Mouse (Mus musculus): ENCODE measurements around the gene Sox10.

DNA sequence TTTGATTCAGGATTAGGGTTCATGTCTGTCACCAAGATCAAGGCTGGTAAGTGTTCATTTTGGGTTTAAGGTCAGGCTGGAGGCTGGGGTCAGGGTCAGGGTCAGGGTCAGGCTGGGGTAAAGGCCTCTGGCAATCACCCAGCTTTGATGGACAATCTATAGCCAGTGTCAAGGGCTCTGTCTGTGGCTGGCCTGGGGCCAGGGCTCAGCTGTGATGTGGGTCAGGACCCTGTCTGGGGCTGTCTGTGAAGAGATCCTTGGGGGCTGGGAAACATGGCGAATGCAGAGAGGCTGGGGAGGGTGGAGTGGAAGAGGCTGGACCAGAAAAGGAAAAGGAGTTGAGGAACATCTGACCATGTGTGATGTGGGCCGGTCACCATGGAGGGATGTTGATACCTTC lies 29.9 kb upstream of the Sox10 start:
- no peak for TF ChIP-seq POLR2A (IDR thresholded peaks at IDR 0.05; ENCODE audit: insufficient read length, low read depth)
- no peak for TF ChIP-seq POLR2AphosphoS2 (IDR thresholded peaks at IDR 0.05; ENCODE audit: insufficient read length, low read depth)
- TF ChIP-seq MYOG (IDR thresholded peaks at IDR 0.05; ENCODE audit: control insufficient read depth in 1 of 3, insufficient read depth in 1 of 3, insufficient read length in 2 of 3, low read depth in 2 of 3): no peak
- TF ChIP-seq MAX (IDR thresholded peaks at IDR 0.05; ENCODE audit: low read depth): no peak
- no peak for TF ChIP-seq USF1 (IDR thresholded peaks at IDR 0.05; ENCODE audit: low read depth)
- no peak for TF ChIP-seq SRF (IDR thresholded peaks at IDR 0.05; ENCODE audit: control insufficient read depth, insufficient read length, low read depth)
- no peak for TF ChIP-seq MYOD1 (IDR thresholded peaks at IDR 0.05; ENCODE audit: control insufficient read depth in 1 of 3, insufficient read length in 2 of 3, low read depth in 2 of 3)
- no peak for TF ChIP-seq TCF12 (IDR thresholded peaks at IDR 0.05; ENCODE audit: insufficient read depth, poor library complexity, severe bottlenecking)
- no peak for TF ChIP-seq CEBPB (IDR thresholded peaks at IDR 0.05; ENCODE audit: insufficient read depth, poor library complexity, severe bottlenecking)

Data from myocyte (in vitro differentiated cells).